Mouse (Mus musculus) monocyte, adult 2 months (primary cell): ENCODE results near the gene Anln.

Source experiments
- DNase-seq, 2 experiments: peaks; one replicate each; pipeline ENCODE4 v3.0.0; 2022; ENCODE audit warnings: low spot score in 2 of 2, low read depth in 1 of 2

Anln gene

DNA sequence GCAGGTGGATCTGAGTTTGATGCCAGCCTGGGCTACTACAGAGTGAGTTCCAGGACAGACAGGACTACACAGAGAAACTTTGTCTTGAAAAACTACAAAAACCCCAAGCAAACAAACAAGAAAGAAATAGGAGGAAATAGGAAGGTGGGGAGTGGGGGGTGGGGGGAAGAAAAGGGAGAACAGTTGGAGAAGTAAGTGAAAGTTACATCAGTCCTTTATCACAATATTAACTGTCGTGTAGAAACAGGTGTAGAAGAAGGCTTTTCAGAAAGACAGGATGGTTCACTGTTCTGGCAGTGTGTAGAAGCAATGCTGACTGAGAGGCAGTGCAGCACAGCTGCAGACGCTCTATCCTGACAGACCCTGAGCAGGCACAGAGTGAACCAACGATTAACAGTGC is 14.0 kb upstream of the Anln start:
- DNase-seq: no peak

DNA sequence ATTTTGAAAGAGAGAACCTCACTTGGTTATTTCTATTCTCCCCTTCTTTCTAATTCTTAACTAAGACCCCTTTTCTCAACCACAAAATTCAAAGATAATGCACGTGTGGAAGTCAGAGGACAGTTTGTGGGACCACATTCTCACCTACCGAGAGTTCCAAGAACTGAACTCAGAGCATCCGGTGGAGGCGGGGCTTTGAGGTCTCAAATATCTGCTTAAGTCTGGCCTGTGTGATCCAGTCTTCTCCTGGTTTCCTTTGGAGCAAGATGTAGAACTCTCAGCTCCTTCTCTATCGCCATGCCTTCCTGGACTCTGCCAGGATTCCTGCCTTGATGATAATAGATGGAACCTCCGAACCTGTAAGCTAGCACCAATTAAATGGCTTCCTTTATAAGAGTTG is 13.0 kb upstream of the Anln start:
- no peak for DNase-seq

DNA sequence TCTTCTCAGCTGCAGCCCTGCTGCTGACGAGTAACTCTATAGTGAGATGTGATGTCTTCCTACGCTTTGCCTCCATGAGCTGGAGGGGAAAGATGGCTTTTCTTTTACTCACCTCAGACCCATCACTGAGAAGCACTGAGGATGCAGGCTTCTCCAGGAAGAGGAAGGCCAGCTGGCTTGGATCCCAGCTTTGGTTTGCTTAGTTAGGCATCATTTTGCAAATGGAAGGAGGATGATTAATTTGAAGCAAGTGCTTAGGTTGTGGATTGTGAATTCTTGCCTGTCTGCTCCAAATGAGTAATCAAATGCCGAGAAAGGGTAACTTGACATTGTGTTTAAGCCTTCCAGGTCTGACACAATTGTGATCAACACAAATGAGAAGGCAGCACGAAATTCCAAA is 10.0 kb upstream of the Anln start:
- no peak for DNase-seq

DNA sequence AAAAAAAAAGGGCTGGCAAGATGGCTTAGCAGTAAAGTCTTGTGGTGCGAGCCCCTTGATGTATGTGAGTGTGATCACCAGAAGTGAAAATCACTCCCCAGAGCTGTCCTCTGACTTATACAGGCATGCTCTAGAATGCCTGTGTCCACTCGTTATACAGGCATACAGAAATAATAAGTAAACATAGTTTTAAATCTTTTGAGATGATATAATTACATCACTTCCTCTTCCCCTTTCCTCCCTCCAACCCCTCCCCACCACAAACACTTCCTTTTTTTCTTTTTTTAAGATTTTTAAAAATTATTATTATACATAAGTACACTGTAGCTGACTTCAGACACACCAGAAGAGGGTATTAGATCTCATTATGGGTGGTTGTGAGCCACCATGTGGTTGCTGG is 5.7 kb upstream of the Anln start:
- DNase-seq: no peak

DNA sequence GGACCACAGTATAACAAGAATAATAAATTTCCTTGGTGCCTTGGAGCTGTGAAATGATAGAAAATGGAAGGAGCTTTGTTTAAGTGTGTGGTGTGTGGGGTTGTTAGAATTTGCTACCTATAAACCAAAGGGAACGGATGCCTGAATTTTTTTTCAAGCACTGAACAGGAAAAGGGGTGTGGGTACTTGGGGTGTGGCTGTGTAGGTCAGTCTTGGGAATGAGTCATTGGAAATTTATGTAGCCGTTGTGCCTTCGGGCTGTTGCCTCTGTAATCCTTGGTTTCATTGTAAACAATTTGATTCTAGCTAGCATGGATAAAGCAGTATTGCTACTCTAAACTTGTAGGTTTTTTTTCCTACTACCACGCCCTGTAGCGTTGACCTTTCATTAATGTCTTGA is 1.4 kb upstream of the Anln start:
- DNase-seq: no peak

DNA sequence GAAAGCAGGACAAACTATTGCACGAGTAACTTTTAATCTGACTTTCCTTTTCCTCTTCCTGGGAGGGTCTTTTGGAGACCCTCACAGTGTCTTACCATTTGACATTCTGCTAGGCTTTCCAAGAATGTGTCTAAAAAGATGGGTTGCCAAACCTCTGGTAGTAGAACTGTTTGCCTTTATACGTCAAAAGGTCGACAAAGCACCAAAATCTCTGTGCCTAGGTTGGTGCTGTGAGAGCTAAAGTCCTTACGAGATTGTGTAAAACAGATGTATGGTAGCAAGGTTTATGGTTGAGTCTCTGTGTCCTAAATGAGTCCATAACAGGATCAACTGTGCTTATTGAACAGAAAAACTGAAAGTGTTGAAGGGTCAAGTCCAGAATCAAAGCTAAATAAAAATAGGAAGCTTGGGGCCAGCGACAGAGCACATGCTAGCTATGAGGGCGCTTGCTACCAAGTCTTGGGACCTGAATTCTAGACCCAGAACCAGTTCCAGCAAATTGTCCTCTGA is 803 bp upstream of the Anln start:
- DNase-seq: no peak

DNA sequence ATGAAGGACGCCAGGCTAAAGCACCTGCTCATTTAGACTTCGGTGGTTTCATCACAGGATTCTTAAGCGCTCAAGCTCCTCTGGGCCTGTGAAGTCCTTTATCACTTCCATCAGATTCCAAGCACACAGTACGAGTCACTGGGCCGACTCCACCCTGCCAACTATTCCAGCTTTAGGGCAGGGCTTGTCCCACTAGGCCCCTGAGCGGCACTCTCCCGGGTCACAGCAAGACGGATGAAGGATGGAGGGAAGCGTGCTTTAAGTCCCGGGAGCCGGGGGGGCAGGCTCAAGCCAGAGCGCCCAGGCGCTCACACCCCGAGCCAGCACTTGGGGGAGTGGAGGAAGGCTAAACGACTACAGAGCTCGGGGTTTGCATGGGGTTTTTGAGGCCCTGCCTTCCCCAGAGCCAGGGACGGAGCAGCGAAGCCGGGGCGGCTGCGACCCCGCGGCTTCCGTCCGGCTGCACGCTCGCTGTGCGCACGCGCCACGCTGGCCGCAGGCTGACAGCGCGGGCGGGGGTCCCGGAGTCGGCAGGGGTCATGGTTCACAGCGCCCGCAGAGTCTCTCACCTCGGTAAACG is 497 bp downstream of the Anln start:
- no peak for DNase-seq

DNA sequence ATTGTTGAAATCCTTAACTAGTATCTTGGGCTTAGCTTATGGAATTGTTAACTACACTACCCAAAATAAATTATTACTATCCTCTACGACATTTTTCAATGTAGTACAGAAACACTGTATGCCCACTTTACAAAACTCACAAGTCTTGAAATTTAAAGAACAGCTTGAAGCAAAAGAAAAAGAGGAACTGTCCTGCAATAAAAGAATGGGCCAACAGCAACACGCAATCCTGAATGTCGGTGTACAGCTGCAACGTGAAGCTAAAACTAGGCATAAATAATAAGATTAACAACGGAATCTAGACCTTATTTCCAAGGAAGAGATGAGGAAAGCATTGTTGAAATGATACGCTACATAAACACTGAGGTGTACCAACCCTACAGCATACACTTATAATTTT is 1.1 kb downstream of the Anln start:
- no peak for DNase-seq

DNA sequence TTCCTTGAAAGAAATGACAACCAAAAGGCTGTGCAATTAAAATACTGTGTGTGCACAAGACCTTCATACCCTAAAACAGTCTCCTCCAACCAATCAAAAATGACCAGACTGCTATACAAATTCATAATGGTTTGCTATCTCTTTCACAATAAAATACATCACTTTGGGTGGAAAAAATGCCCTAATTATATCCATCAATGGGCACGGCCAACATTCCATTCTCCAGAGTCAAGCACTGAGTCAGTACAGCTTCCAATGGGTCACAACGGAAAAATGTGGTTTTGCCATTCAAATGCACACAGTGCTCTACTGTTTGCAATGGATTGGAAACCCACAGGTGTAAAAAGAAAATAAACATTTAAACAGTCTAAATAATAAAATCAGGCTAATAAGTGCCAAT is 3.1 kb downstream of the Anln start:
- no peak for DNase-seq

DNA sequence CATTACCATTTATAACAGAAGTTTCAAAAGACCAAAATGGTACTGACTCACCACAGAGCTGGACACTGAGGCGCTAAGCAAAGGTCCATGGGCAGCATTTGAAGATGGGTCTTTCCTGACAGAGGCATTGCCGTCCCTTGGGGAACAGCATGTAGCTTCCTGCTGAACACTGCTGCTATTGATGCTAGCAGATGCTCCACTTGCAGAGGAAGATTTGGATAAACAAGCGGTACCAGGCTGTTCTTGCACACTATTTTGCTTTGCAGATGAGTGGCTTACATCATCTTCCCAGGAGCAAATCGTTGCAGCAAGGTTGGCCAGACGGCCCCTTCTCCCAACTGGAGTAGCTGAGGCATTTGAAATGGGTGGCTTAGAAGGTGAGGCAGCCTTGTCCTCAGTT is 12.9 kb downstream of the Anln start:
- no peak for DNase-seq

DNA sequence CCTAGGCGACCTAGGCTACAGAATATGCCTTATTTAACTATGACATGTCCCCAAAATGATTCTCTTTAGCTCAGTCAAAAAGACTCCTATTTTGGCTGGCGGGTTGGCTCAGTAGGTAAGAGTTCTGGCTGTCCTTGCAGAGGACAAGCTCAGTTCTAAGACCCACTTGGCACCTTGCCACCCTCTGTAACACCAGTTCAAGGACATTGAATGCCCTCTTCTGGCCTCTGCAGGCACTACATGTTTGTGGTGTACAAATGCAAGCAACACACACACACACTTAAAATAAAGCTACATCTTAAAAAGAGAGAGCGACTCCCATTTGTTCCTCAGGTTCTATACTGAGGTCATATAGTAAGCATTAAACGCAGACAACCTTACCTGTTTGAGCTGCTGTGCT is 16.2 kb downstream of the Anln start:
- DNase-seq: no peak

DNA sequence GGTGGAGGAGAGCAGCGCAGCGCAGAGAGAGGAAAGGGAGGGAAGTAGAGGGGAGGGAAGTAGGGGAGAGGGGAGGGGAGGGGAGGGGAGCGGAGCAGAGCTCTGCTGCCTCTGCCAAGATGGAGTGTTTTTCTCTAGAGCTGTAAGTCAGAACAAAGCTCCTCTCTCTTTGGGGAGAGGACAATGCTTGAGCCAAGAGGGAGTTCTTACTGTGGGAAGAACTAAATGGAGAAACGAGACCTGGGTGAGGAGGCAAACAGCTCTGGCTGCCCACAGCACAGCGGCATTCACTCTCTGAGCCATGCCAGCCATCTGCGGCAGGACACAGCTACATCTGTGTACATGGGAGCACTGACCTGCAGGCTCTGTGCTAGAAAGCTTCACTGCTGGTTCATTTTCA is 21.0 kb downstream of the Anln start:
- no peak for DNase-seq

DNA sequence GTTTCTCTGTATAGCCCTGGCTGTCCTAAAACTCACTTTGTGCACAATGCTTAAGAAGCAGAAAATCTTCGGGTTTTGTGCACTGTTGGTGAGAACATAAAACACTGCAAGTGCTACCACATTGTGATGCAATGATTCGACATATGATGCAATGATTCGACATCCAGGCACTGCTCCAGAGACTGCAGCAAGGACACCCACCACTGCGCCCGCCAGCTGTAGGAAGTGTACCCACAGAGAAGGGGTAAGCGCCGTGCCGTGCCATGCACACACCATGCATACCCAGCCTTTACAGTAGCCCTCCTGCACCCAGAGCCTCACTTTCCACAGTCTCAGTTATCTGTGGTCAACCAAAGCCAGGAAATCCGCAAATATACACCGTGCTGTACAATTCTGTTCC is 22.4 kb downstream of the Anln start:
- no peak for DNase-seq

DNA sequence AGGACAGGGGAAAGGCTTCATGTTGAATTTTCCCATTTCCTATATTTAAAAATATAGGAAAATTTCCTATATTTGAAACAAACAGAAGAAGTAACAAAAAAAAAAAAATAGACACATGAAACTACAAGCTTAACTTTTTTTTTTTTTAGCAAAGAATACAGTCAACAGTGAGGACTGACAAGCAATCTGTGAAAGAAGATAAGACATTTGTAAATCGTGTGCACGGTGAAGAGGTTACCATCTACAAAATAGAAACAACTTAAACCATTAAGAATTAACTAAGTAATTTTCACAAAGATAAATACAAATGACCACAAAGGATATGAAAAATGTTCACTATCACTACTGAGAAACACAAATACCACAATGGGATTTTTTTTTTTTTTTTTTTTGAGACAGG is 22.8 kb downstream of the Anln start:
- no peak for DNase-seq

DNA sequence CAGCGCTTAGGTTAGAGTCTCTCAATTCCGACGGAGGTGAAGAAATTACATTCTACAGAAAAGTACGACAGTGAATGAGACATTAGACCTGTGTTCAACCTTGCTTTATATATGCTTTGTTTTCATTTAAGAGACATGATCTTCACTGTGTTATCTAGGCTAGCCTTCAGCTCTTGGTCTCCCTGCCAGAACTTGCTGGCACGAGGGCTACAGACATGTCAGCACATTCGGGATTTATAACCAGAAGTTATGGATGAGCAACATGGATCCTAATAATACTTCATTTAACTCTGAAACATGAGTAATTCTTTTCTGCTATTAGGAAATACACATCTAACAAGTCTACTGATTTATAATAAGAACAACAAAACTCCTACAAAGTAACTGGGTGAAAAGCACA is 28.1 kb downstream of the Anln start:
- no peak for DNase-seq

DNA sequence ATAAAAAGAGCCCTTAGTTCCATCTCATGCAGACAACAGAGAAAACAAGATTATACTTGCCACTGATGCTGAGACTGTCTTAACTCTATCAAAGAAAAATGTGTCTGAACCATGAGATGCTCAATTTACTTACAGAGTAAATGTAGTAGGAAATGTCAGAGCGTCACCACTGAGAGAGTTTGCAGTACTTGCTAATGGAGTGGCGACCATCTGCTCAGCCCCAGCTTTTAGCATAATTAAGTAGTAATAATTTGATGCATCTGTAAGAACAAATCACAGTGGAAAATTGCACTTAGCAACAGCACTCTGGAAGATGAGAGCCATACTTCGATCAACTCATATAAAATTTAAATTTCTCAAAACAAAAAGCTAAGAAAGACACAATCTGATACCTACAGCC is 33.1 kb downstream of the Anln start:
- DNase-seq: no peak

DNA sequence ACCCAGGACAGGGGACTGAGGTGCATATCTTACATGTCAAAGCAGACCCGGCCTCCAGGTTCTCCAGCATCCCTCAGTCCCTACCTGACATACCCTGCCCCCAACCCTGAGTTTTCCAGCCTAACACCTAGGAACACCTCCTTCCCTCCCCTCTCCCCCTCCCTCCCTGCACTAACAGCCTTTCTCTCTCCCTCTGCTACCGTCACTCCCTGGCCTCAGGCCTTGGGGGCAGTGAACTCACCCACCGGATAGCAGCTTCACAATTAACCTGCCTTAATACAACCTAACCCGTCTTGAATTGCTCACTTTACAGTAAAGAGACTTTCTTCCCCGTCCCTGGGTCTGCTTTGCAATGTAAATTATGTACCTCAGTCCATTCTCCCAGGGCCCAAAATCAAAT is 35.1 kb downstream of the Anln start:
- no peak for DNase-seq

DNA sequence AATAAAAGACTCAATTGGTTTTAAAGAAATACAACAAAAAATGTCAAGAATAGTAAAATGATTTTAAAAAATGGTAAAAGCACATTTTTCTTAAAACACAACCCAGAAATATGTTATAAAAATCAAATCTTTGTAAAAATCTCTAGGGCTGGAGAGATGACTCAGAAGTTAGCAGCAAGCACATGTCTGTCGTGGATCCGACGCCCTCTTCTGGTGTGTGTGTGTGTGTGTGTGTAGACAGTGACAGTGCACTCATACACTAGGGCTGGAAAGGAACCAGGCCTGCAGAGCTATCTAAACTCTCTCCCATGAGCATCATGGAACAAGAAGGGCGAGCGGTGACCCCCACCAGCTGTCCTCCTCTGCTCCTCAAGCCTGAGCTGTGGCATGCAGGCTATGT is 35.5 kb downstream of the Anln start:
- DNase-seq: no peak

DNA sequence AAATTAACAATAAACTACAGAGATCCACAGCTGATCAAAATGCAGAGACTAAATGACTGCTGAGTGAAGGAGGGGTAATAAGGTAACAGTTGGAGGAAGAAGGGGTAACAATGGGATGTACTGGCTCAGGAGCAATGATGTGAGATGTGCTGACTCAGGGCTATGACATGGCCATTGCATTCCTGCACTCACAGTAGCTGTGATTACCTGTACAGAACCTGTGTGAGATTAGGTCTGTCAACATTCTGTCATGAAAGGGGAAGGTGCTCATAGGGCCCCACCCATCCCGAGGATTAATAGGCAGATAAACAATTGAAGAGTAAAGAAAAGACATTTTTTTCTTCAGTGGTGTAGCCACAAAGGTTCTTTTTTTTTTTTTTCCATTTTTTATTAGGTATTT is 48.7 kb downstream of the Anln start:
- DNase-seq: no peak

DNA sequence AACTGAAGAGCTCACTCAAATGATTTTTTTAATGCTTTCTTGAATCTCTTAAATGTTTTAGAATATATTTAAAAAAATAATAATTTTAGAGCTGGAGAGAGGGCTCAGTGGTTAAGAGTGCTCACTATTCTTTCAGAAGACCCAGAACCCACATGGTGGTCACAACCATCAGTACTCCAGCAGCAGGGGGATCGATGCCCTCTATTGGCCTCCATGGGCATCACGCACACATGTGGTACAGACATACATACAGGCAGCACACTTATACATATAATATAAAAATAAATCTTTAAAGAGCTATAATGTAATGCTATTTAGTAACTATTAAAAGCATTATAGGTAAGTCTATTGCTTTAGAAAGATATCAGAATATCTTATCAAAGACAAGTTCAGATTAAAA is 51.8 kb downstream of the Anln start:
- no peak for DNase-seq

DNA sequence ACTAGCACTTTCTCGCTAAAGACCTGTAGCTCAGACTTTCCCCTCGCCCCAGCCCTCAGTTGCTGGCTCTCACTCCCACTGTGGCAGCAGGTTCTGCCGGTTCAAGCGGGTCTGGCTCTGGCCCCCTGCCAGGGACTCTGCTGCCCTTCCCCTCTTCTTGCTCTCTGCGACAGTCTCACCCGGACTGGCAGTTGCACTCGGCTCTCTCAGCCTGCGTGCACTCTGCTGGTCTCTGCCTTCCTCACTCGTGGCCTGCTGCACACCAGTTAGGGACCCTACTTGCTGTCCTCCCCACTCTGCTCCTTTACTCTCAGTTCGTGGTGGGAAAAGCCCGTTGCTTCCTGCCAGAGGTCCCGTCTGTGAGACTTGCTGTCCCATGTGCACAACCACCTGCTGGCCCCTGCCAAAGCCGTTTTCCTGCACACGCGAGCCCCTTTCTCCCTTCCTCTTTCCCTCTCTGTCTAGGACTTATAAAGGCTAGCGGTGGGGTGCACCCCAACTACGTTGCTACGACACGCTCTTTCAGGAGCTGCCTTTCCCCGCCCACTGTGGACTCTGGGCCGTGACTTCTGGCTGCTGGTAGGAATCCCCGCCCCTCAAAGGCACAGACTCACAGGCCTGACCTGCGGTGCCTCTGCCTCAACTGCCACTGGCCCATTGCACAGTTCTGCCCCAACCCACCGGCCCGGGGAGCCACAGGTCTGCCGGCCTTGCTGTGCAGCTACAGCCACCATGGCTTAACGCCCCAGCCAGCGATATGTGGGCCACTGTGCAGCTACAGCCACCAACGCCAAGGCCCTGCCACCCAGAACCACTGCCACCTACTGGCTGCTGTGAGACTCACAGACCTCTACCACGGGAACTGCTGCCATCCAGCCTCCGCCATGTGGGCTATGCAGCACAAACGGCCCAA is 61.3 kb downstream of the Anln start:
- DNase-seq: peak; percentile 62 to 84

DNA sequence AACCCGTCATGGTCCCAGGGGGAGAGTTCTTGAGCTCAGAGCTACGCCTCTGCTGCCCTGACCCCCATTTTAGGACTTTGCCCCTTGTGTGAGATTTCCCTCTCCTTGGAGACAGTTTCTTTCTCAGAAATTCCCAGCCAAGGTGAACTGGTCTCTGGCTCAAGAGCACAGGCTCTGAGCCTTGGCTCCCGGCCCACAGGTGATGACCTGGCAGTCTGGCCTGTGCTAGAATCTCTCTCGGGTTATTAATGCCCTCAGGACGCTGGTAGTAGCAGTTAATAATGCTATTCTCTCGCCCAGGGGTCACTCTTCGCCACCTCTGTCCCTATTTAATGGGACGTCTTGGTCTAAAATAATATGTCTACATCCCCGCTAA is 61.9 kb downstream of the Anln start:
- DNase-seq: no peak

DNA sequence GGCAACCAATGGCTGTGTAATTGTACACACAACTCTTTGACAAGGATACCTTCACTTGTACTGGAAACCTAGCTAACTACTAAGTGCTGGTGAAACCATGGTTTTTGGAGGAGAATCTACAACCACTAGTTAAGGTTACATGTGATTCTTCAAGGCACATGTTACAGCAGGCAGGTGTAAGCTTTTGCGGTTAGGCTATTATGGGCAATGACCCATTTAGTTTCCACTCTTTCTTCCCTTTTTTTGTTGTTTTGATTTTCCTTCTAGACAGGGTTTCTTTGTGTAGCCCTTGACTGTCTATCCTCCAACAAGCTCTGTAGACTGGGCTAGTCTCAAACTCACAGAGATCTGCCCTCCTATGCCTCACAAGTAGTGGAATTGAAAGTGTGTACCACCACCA is 64.4 kb downstream of the Anln start:
- no peak for DNase-seq
